Mouse (Mus musculus) embryonic stem cell, embryonic (primary cell): ENCODE results near the gene Slc19a1.

ENCODE experiments used
- CTCF ChIA-PET, 4 experiments: fragments of 300-600 bp in 2 of 4; fragments of 350-600 bp in 2 of 4; sonication (Branson Sonifier 250); formaldehyde crosslinking; loops; one replicate each; lab custom pipeline; 2022; ENCODE audit warnings: inconsistent platforms in 2 of 4; lab: Charles Lee
- POLR2A ChIA-PET, 4 experiments: fragments of 300-600 bp in 2 of 4; fragments of 350-600 bp in 2 of 4; sonication (Branson Sonifier 250); formaldehyde crosslinking; loops; one replicate each; lab custom pipeline; 2022; ENCODE audit warnings: antibody characterized with exemption in 4 of 4, inconsistent platforms in 1 of 4; lab: Charles Lee

Slc19a1 gene

DNA sequence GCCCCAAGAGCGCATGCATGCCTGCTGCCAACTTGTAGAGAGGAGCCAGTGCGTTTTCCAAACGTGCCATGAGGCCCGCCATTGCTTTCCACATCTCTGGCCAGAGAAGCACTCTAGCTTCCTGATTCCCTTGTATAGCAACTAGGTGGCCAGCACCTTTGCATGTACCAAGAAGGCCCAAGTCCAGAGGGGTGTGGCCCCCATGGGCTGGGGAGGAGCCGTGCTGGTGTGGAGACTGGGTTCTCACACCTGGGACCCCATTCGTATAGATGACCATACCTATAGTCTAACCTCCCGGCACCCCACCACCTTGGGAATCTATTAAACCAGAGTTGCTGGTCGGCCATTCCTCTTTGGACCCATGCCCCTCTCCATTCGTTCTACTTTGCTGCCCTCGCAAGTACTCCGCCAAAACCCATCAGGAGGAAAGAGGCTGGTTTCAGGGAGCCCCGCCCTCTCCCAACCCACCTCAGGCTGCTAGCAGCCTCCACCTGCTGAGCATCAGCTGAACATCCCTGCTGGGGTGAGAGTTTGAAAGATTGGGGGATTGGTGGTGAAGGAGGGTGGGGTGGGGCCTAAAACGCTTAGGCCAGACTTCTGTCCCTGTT is at the start of gene Slc19a1:
Slc19a1 (plus strand) TSS at position 474 of the 608 bp plus-strand sequence.
- ChIA-PET CTCF (interaction anchor here (0.6 to 2.3 kb wide), 9 partner anchors 10 to 371 kb away, joined by 3 to 13 read pairs (median 5); no protein-coding TSS in a partner anchor), POLR2A (interaction anchor here in 3 of 4 experiments (0.5 to 3.3 kb wide), 16 partner anchors 8 to 256 kb away, joined by 3 to 29 read pairs (median 7); partner anchors contain the start of gene Pcbp3 (in 2 of the 3))

DNA sequence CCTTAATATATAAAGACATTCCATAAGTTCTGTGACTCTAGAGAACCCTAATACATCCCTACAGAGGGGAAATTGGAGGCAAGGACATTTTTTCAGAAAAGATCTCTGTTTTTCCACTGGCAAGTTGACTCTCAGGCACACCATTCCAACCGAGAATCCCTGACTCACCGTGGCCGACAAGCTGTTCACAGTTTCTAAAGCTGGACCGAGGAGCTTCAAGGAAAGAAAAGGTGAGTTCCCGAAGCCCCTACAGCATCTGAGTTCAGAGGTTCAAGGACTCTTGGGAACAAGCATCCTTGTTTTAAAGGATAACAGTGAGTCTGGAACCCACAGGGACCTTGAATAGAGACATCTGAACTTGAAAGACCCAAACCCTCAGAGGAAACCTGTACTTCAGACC is 43.5 kb upstream of the Slc19a1 start:
- ChIA-PET POLR2A (interaction anchor here in 2 of 4 experiments (0.8 to 1.0 kb wide), 2 partner anchors 23 to 27 kb away, joined by 3 read pairs; no protein-coding TSS in a partner anchor), CTCF (no interaction called here)

DNA sequence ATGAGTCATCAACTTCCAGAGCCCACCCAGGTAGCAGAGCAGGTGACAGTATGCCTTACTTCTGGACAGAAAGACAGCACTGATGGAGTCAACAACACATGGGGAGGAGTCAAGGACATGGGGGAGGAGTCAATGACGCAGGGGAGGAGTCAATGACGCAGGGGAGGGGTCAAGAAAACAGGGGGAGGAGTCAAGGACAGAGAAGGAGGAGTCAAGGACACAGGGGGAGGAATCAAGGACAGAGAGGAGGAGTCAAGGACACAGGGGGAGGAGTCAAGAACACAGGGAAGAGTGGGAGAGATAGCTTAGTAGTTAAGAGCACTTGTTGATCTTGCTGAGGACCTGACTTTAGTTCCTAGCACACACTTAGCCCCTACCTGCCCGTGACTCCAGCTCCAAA is 39.6 kb upstream of the Slc19a1 start:
- POLR2A ChIA-PET: interaction anchor here in 2 of 4 experiments (0.6 to 2.3 kb wide), 9 partner anchors 13 to 49 kb away, joined by 3 to 8 read pairs (median 4); partner anchors contain the start of gene Pcbp3 (in 1 of the 2)
- CTCF ChIA-PET: no interaction called here

DNA sequence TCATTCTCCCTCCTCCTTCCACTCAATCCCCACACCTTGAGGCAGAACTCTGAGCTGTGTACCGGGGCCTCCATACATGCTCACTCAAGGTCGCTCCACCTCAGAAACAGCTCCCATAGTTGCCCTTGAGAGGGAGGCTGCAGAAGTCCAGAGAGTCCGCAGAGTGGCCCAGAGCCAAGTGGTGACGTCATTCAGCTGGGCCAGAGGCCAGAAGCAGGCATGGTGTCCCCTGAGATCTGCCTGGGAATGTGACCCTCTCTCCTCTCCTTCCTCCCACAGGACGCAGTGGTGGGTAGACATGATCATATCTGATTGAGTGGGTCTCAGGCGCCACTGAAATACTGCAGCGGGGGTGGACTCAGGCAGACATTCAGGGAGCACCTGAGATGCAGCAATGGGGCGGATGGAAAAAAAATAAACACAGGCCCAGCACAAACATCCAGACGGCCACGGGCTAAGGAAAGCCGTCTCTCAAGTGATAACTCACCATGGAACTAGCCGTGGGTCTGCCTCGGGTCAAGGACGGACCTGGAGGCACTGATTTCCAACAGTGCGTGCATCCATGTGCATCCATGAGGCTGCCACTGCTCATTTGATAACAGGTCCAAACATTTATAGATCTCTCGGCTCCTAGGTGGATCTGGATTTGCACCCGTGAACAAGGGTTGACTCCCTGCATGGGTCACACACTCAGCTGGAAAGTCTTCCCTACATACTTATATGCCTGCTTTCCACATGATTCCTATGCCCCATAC is 34.1 kb upstream of the Slc19a1 start:
- ChIA-PET POLR2A (no interaction called here), CTCF (interaction anchor here in 1 of 4 experiments (0.6 kb wide), 1 partner anchor 813 kb away, joined by 3 read pairs; no protein-coding TSS in a partner anchor)

DNA sequence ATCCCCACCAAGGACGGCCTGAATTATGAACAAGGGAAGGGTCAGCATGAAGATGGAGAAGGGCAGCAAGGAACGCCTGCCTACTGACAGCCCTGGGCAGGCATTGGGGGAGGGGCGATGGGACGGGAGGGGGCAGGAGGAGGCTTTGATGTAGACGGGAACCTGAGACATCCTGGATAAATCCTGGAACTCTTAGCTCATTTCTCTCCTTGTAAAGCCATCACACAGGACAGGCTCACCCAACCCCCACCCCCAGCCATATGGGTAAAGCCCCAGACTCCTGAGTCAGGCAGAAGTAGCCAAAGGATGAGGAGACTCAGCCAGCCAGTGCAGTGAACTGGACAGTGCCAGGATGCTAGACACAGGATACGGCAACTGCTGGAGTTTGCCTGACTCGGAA is 27.1 kb upstream of the Slc19a1 start:
- POLR2A ChIA-PET: interaction anchor here in 3 of 4 experiments (0.5 to 3.5 kb wide), 6 partner anchors 11 to 253 kb away, joined by 3 to 13 read pairs (median 4); partner anchors contain the start of genes Pcbp3 (in 2 of the 3) and Slc19a1 (in 1 of the 3)
- CTCF ChIA-PET: no interaction called here

DNA sequence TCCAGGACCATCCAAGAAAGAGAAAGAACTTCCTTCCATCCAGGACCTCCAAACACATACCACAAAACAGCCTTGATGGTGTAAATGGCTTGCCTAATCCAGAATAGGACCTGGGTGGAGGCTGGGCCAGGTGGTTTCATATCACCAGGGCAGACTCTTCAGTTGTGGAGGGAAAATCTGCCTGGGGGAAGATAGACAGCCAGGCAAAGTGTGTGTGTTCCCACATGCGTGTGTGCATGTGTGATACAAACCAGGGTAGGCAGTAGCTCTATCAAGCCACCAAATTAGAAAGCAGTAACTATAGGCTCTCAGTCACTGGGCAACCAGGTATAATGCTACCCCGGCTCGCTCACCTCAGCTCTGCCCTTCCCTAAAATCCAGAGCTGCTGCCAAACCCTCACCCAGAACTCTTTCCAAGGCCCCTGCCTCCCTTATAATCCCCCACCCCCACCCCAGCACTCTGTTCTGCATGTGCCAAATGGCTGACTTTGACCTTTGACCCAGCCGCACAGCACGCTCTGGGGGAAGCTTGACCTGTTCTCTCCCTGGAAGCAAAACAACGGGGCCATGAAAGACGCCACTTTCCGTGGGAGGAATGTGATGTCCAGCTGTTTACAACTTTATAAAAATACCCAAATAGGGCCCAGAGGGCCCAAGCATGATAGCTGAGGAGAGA is 24.5 kb upstream of the Slc19a1 start:
- POLR2A ChIA-PET: interaction anchor here (0.6 to 3.5 kb wide), 15 partner anchors 9 to 777 kb away, joined by 3 to 13 read pairs (median 4); partner anchors contain the start of gene Pcbp3 (in 1 of the 4)
- CTCF ChIA-PET: interaction anchor here in 2 of 4 experiments (0.6 to 0.7 kb wide), 4 partner anchors 96 to 1391 kb away, joined by 3 to 4 read pairs (median 4); no protein-coding TSS in a partner anchor

DNA sequence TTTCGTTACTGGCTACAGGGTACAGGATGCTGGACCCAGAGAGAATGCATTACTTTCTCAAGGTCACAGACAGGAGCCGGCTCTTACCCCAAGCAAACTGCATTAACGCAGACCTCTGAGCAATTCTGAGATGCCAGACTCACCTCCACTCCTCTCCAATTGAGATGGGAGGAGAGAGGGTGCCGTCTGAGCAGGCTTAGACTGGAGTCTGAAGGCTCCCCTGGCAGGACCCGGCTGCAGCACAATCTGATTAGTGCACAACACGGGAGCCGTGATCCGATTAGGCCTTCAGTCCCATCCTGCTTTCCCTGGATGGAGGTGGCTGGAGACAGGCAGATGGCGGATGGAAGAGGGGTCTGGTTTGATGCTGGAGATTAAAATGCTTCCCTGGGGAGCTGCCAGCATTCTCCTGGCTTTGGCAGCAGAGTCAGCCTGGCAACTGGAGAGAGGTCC is 23.9 kb upstream of the Slc19a1 start:
- ChIA-PET POLR2A (interaction anchor here (0.6 to 3.5 kb wide), 13 partner anchors 8 to 777 kb away, joined by 3 to 13 read pairs (median 4); partner anchors contain the start of gene Pcbp3 (in 1 of the 4)), CTCF (interaction anchor here in 1 of 4 experiments (0.6 to 0.7 kb wide), 3 partner anchors 96 to 1255 kb away, joined by 3 to 4 read pairs (median 4); no protein-coding TSS in a partner anchor)

DNA sequence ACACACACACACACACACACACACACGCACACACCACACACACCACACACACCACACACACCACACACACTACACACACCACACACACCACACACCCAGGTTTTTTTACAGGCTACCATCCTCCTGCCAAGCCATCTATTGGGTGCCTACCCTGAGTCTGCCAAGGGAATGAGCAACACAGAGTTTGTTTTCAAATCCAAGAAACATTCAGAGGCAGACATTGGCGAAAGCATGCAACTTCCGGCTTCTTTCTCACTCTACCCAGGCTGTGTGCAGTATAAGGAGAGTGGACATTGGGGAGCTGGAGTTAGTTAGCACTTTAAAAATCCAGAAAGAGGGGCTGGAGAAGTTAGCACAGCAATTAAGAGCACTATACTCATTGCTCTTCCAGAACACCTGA is 23.3 kb upstream of the Slc19a1 start:
- CTCF ChIA-PET: no interaction called here
- POLR2A ChIA-PET: interaction anchor here in 3 of 4 experiments (0.7 to 1.8 kb wide), 4 partner anchors 24 to 778 kb away, joined by 3 to 8 read pairs (median 4); no protein-coding TSS in a partner anchor

DNA sequence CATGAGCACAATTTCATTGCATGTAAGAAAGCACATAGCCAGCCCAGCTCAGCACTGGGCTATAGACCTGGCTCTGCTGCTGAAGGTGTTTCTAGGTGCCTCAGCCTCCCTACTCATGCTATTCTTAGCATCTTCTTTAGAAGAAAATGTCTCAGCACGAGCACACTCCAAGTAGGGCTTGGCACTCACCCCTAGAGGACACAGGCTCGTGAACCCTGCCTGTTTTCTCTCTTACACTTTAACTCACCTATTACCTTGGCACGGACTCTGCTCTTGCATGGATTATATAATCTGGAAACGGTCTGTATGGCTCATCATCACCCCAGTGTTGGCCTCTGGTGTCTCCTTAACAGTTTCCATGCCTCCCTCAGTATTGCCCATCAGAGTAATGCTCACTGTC is 20.4 kb upstream of the Slc19a1 start:
- ChIA-PET CTCF (no interaction called here), POLR2A (no interaction called here)

DNA sequence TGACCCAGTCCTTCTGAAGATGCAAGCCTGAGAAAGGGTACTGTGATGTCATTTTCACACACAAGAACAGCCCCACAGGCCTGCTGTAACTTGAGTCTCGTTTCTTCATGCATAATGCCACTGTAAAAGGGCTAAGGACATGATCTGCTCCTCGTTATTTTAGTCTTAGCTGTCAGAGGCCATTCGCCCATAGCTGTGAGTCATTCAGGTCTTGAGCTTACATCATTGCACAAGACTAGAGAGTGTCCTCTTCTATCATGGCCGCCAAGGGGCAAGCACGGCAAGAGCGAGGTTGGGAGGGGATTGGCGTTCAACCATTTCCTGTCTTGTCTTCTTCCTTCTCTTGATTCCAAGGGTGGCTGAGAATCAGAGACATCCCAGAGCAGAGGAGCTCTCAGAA is 16.0 kb upstream of the Slc19a1 start:
- ChIA-PET CTCF (interaction anchor here in 2 of 4 experiments (0.7 to 1.8 kb wide), 6 partner anchors 16 to 288 kb away, joined by 3 to 7 read pairs (median 3); partner anchors contain the start of genes Pcbp3 (in 1 of the 2) and Slc19a1 (in 1 of the 2)), POLR2A (interaction anchor here in 3 of 4 experiments (0.8 to 2.8 kb wide), 13 partner anchors 9 to 196 kb away, joined by 3 to 13 read pairs (median 7); partner anchors contain the start of gene Pcbp3 (in 2 of the 3))

DNA sequence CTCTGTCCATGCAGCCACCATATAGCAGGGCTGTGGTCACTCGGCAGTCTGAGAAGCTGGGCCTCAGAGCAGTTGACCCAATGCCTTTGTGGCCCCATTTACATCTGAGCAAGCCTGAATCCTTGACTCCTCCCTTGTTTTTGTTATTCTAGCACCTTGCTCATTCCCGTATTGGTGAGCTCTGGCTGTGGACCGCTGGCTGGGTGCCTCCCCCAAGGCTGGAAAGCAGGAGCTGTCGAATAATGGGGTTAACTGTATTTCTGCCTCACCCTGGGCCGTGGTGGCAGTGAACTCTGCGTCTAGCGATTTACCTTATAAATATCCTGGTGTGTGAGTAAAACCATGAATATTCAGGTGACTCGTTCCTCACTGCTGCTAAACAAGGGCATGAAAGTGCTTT is 15.5 kb upstream of the Slc19a1 start:
- ChIA-PET POLR2A (interaction anchor here in 3 of 4 experiments (0.6 to 2.8 kb wide), 14 partner anchors 10 to 197 kb away, joined by 3 to 13 read pairs (median 6); partner anchors contain the start of gene Pcbp3 (in 2 of the 3)), CTCF (interaction anchor here in 2 of 4 experiments (0.6 to 1.8 kb wide), 6 partner anchors 9 to 288 kb away, joined by 3 to 5 read pairs (median 3); partner anchors contain the start of gene Pcbp3 (in 1 of the 2))

DNA sequence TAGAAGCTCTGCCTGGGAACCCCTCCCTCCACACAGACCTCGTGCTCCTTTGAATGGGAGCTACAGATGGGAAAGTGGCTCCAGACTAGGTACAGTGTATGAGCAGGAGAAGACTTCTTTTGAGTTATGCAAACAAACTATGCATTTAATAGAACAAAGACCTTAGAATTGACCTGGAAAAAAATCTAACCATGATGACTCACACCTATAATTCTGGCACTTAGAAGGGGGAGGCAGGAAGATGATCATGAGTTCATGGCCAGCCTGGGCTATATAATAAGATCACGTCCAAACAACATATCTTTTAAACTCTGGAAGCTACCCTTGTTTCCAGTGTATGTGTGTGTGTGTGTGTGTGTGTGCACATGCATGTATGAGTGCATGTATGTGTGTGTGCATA is 15.0 kb upstream of the Slc19a1 start:
- ChIA-PET CTCF (interaction anchor here in 2 of 4 experiments (0.6 to 1.8 kb wide), 4 partner anchors 8 to 289 kb away, joined by 3 to 5 read pairs (median 4); partner anchors contain the start of gene Pcbp3 (in 1 of the 2)), POLR2A (interaction anchor here in 3 of 4 experiments (0.6 to 2.8 kb wide), 11 partner anchors 10 to 56 kb away, joined by 3 to 13 read pairs (median 7); partner anchors contain the start of gene Pcbp3 (in 1 of the 3))

DNA sequence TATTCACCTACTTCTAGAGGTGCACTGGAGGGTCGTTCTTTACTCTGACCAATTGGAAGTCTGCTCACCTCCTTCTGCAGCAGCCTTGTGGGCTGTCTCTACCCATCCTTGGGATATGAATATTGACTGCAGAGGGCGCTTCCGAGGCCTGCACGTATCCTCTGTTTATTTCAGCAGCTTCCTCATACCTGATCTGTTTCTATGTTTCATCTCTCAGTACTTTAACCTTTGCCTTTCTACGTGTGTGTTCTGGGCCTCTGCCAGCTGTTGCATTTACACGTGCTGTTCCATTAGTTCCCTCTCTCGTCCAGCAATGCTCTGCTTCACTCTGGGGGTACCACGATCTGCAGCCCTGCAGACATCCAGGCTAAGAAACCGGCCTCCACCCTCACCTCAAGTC is 14.4 kb upstream of the Slc19a1 start:
- ChIA-PET POLR2A (interaction anchor here in 2 of 4 experiments (0.6 to 2.7 kb wide), 3 partner anchors 10 to 24 kb away, joined by 3 to 13 read pairs (median 3); no protein-coding TSS in a partner anchor), CTCF (no interaction called here)

DNA sequence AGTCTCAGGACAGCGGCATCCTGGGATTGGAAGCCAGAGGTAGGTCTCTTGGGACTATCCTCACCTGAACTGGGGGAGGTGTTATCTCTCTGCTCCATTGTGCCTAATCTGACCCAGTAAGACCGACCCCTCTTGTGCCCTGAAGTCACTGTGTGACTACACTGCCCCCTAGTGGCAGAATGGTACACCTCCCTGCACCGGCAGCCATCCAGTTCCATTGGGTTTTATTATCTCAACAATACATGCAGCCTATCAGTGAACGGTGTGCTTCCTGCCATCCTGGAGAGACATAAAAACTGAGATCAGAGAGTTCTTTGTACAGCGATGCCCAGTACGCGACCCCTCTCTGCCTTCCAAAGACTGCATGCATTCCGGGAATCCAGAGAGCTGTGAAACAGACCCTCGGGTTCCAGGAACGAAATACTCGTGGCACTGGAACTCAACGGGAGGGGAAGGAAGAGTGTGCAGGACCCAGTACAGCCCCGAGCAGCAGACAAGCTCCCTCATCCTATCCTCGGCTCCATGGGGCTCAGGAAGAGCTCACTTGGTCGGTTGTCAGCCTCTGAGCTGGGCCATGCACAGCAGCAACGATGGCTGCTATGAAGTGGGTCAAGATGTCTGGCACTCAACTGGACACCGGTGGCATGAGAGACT is 10.5 kb upstream of the Slc19a1 start:
- ChIA-PET POLR2A (interaction anchor here in 3 of 4 experiments (0.5 to 2.9 kb wide), 12 partner anchors 9 to 385 kb away, joined by 3 to 13 read pairs (median 4); partner anchors contain the start of genes Pcbp3 (in 2 of the 3) and Slc19a1 (in 1 of the 3)), CTCF (interaction anchor here (0.6 to 2.7 kb wide), 26 partner anchors 9 to 677 kb away, joined by 3 to 16 read pairs (median 4); partner anchors contain the start of genes Slc19a1 (in 2 of the 4) and Pcbp3 (in 1 of the 4))

DNA sequence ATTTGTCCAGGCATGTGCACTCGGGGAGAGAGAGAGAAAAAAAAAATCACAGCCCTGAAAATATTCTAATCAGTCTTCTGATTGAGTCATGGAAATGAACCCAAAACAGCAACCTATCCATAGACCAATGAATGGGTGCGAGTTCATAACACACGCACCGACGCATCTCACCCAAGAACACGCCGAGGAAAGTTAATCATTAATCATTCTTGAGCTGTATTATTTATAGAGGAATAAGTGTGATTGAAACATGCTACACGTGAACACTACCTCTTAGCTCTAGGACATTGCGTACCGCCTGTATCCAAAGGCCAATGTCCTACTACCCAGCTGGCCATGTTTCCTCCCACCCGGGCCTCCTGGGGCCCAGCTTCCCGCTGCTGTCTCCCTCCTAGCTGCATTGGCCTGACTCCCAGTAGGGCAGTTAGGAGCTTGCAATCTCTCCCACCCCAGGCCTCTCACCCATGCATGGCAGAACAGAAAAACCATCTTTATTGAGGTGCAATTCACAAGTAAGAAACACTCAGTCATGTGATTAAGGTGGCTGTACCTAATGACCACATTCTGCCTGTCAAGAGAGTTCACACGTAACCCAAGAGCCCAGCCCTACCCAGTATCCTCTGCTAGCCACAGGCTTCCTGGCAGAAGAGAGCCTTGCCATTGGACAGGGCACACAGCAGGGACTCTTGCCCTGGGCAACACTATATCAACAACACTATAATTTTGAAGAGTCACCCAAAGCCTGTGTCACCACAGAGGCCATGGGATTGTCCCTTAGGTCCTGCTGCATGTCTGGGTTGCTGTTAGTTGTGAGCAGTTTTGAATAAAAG is 9.5 kb upstream of the Slc19a1 start:
- ChIA-PET POLR2A (interaction anchor here in 2 of 4 experiments (0.5 to 2.9 kb wide), 9 partner anchors 10 to 384 kb away, joined by 3 to 13 read pairs (median 3); partner anchors contain the start of genes Pcbp3 (in 2 of the 2) and Slc19a1 (in 1 of the 2)), CTCF (interaction anchor here (0.6 to 2.7 kb wide), 16 partner anchors 8 to 678 kb away, joined by 3 to 16 read pairs (median 4); partner anchors contain the start of genes Slc19a1 (in 2 of the 4) and Pcbp3 (in 1 of the 4))
